Mouse (Mus musculus) layer of hippocampus, adult 2 months (tissue): ENCODE data around the gene Ankrd1. TPM values are rescaled to one million over a fixed set of nuclear protein-coding genes. Genes with fewer than 3 reads are reported as not detected.

ENCODE experiments used
- DNase-seq, 2 experiments: peaks; one replicate each; pipeline ENCODE4 v3.0.0; 2022; ENCODE audit warnings: low spot score in 2 of 2
- H3K27ac ChIP-seq: fragments of 200-600 bp; 2 replicates; pipeline ENCODE4 v1.8.1; 2022
- H3K4me3 ChIP-seq: fragments of 200-600 bp; 2 replicates; pipeline ENCODE4 v1.8.1; 2022; ENCODE audit warnings: mild to moderate bottlenecking
- CTCF ChIP-seq: fragments of 200-600 bp; conservative IDR thresholded peaks from 2 replicates; pipeline ENCODE4 v1.8.1; 2022; ENCODE audit warnings: antibody characterized with exemption, mild to moderate bottlenecking, moderate library complexity
- long read RNA-seq, 2 experiments: library from polyadenylated mRNA; stranded (forward); transcript quantifications; one replicate each; pipeline ENCODE4 v2.0.0; 2021; ENCODE audit warnings: borderline mapping rate in 2 of 2
- total RNA-seq, 2 experiments: library from RNA; stranded (reverse); gene quantifications; 2 replicates each; pipeline ENCODE4 v1.2.3; 2021

Ankrd1 gene
- not detected for total RNA-seq
- long read RNA-seq, experiment 1 = 0 reads
- long read RNA-seq, experiment 2, partial matches to known transcripts = 0 of 1 reads
- long read RNA-seq, experiment 2, other reads (novel, unspliced or antisense) = 1 of 1 reads

DNA sequence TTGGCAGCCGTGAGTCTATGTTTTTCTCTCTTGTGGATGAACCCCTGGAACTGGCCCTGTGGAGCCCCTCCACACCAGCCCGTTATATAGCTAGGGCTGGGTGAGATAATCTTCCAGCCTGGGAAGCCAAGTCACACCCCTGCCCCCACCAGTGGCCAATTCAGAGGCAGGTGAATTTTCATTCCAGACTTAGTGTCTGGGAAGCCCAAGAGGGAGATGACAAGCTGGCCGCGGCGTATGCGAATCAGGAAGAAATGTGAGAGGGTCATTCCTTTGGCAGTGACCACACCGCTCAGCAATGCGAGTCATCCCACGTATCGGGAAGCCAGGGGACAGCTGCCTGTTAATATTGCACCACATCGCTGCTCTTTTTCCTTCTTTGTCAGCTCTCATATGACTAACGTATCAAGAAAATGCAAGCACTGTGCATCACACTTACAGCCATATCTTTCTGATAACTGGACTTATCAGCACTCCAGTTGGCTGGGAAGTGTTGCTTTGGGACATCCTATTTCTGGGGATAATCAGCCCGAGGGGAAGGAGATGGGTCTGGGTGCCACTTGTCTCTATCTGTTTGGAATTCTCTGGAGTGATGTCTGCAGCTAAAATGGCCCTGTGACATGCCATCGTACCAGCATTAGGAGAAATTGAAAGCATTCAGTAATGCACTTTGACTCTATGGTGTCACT is at the start of gene Ankrd1:
TSS of gene Ankrd1 (minus strand) at position 317 of the 689 bp plus-strand sequence.
- no peak for TF ChIP-seq CTCF
- no peak within 1 kb of the TSS for H3K27ac ChIP-seq
- H3K4me3 ChIP-seq = no peak within 1 kb of the TSS
- no peak for DNase-seq

DNA sequence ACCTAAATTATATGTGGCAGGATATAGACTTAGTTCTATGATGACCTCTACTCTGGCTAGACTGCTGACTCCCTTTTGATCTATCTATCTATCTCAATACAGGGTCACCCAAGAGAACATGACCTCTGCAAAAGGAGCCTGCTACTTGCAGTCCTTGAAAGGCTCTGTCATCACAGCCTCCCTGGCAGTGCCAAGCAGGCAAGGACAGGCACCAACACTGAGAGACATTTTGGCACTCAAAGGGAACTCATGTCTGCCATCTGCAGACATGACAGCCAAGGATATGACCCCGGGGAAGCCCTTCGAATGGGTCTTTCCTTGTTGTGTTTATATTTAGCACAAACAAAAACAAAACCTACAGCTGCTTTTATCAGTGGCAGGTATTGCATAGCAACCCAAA is 49.2 kb upstream of the Ankrd1 start:
- DNase-seq = no peak
- no peak for TF ChIP-seq CTCF
- no peak overlapping the region for H3K4me3 ChIP-seq
- H3K27ac ChIP-seq = no peak overlapping the region

DNA sequence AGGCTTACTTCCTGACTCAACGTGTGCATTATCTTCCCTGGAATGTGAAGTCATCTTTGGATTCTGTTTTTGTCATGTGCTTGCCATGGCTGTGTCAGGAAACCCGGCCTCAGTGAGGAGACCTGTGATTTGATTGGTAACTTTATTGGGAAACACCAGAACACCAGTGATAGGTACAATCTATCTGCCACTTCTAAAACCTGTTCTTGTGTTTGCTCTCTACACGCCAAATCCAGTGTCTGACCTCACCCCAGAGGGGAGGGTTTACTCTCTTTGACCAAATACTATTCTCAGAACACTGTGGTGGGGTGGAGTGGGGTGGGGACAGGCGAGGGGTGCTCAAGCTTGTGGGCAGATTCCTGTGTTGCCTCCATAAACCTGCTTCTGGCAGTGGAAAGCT is 48.2 kb upstream of the Ankrd1 start:
- no peak overlapping the region for H3K4me3 ChIP-seq
- no peak for DNase-seq
- no peak for TF ChIP-seq CTCF
- no peak overlapping the region for H3K27ac ChIP-seq

DNA sequence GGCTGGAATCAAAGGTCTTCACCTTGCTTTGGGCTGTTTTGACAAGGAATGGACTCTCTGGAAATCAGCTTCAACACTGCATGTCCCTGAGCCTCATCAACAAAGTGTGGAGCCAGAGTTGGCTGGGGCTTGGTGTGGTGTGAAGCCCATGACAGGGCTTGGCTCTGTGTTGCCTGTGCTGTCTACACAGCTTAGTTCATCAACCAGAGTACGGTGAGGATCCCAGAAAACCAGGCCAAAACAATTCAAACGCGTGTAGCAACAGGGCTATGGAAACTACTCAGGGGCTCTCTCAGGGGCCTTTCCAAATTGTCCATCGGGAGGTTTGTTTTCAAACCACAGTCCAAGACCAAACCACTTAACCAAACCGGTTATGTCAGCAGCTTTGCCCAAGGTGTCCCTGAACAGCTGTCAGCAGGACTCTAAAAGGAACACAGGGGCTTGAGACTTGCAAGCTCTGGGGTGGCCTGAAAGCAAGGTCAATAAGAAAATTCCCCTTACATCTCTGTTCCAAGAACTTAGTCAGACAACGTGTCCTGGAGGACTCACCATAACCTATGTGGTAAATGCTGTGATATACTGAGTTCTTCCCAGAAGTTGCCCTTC is 47.5 kb upstream of the Ankrd1 start:
- no peak for TF ChIP-seq CTCF
- Histone ChIP-seq H3K4me3 (no peak overlapping the region), H3K27ac (no peak overlapping the region)
- no peak for DNase-seq

DNA sequence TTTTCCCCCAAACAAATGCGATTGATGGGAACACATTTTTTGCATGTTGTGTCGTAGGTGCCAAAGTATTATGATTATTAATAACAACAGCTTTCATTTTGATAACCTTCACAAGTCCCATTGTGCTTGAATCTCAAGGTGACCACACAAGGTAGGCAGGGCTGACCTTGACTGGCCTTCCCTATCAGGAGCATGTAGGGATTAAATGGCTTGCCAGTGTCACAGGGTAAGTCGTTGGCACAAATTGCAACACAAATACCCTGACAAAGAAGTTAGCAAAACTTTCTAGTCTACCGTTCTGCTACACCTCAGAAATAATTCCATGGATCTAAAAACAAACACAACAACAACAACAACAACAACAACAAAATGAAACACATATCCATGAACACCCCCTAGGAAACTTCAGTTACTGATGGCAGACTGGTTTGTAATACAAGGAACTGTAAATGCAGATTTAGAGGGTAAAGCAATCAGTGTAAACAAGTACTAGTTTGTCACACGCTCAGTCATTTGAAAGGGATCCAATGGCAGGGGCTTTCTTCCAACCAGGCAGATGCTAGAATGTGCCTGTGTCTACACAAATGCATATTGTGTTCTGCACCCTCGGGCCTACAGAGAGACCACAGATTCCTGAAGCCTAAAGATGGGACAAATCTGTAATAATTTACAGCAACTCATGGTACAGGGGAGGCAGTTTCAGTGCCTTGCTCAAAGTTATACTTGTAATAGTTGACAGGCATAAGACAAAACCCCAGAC is 46.7 kb upstream of the Ankrd1 start:
- H3K27ac ChIP-seq = no peak overlapping the region
- no peak for DNase-seq
- TF ChIP-seq CTCF = no peak
- H3K4me3 ChIP-seq = no peak overlapping the region

DNA sequence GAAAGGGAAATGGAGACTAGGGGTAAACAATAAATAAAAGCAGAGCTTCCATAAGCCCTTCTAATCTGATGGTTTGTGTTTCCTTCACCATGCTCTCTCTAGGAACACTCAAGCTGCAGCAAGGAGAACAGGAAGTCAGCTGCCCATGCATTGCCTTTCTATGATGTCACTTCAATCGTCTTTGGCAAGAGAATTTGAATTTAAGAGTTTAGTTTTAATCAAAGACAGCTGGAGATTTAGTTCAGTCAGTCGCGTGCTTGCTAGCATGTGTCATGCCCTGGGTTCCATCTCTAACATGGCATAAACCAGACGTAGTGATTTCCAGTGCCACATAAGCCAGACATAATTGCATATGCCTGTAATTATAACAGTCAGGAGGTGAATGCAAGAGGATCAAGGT is 45.5 kb upstream of the Ankrd1 start:
- no peak for TF ChIP-seq CTCF
- Histone ChIP-seq H3K27ac (no peak overlapping the region), H3K4me3 (no peak overlapping the region)
- no peak for DNase-seq

DNA sequence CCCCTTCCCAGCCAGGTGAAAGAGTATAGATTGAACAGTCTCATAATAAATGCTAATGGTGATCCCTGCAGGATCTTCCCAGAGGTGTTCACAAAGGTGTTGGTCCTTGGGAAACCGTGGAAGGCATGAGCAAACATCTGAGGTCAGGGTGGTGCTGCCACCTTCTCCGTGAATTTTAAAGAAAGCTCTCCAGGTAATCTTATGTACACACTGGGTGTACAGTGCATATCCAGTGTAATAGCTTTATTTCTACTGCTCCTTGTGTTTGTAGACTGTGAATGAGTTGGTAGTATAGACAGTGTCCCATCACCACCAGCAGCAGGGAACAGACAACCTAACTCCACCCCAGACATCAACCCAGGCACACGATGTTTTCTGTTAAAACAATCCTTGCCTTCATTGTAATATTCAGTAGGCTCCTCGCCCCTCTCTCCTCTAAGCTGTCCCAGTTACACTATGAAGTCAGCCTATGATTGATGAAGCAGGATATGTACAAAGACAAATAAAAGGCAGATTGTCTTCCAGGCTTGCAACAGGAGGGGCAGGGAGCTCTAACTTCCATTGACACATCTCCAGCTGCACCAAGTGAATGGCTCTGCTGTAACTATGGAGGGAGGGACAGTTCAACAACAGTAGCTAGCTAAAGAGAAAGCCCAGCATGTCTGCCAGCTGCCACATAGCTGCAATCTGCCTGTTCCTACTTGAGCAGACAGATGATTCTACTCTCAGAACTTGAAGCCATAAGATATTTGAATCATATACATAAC is 30.5 kb upstream of the Ankrd1 start:
- TF ChIP-seq CTCF = no peak
- Histone ChIP-seq H3K4me3 (no peak overlapping the region), H3K27ac (no peak overlapping the region)
- DNase-seq = peak; percentile 13 to 44

DNA sequence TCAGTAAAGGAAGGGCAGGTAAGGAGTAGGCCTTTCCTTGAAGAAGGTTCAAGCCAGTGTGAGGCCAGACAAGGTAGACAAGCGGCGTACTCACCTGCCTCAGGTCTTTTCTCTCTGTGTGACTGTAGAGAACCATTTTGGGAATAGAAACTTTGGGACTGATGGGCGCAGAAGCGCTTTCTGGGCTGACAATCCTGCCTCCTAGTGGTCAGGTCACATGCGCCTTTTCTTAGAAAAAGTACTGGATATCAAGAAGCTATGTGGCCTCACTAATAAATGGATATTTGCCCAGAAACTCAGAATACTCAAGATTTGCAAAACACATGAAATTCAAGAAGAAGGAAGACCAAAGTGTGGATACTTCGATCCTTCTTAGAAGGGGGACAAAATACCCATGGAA is 28.7 kb upstream of the Ankrd1 start:
- no peak for DNase-seq
- H3K27ac ChIP-seq = no peak overlapping the region
- TF ChIP-seq CTCF = peak; percentile 31
- no peak overlapping the region for H3K4me3 ChIP-seq

DNA sequence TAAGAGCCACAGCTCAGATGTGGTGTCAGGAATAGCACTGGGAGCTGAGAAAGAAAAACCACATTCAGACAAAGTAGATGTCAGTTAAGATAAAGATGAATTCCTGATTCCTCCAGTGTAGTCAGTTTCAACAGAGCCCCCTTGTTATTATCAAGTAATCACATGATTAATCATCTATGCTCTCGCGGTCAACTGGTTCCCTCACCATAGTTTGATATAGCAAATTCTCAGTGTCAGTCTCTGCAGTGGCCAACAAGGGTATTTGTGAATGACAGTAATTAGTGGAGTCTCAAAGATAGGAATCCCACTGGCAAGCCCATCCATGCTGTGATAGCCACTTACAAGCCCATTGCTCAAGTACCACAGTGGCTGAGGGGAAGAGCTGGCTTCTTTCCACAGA is 23.7 kb upstream of the Ankrd1 start:
- no peak overlapping the region for H3K27ac ChIP-seq
- DNase-seq = no peak
- TF ChIP-seq CTCF = no peak
- H3K4me3 ChIP-seq = no peak overlapping the region

DNA sequence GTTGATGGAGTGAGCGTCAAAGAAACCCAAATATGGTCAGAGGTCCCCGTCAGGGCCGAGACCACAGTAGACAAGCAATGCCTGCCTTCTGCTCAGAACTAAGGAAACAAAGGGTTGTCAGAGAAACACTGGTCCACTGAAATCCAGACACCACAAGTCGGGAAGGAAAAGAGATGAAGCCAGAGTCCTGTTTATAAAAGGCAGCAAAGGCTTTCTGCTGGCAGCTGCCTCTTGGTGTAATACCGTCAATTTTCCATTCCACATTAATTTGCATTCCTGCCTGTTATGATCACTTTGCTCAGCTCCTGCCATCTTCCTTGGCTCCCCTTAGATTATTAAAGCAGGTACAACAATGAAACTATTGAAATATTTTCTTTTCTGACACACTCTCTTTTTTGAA is 13.8 kb upstream of the Ankrd1 start:
- no peak for DNase-seq
- no peak for TF ChIP-seq CTCF
- Histone ChIP-seq H3K4me3 (no peak overlapping the region), H3K27ac (no peak overlapping the region)

DNA sequence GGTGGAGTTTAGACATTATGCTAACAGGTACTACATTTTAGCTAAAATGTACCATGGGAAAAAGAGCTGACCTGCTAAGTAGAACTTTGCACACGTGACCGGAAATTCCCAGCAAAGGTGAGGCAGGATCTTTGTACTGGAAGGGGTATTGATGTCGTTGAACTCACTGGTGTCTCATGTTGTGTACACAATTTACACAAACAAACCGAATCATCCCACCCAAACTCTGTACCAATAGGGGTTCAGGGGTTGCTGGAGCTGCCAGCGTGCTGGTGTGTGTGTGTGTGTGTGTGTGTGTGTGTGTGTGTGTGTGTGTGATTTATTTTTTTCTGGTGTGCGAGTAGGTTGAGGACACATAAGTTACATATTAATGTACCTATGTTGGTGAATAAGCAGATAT is 13.2 kb upstream of the Ankrd1 start:
- TF ChIP-seq CTCF = no peak
- no peak overlapping the region for H3K27ac ChIP-seq
- no peak overlapping the region for H3K4me3 ChIP-seq
- no peak for DNase-seq

DNA sequence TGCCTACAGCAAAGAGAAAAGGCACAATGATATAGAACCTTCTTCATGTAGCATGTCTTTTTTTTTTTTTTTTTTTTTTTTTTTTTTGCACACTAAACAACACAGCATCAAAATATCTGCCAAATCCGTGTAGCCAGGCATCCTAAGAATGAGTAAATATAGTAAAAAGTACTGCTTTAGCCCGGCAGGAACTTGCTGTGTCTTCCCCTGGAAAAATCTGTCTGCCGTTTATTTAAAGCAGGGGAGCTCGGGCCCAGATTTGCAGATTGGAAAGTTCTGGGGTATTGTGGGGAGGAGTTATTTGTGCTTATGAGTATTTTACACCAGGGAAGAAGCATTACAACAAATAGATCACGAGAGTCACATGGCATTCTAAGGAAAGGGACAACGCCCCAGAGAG is 12.1 kb upstream of the Ankrd1 start:
- DNase-seq = no peak
- Histone ChIP-seq H3K27ac (no peak overlapping the region), H3K4me3 (no peak overlapping the region)
- TF ChIP-seq CTCF = no peak

DNA sequence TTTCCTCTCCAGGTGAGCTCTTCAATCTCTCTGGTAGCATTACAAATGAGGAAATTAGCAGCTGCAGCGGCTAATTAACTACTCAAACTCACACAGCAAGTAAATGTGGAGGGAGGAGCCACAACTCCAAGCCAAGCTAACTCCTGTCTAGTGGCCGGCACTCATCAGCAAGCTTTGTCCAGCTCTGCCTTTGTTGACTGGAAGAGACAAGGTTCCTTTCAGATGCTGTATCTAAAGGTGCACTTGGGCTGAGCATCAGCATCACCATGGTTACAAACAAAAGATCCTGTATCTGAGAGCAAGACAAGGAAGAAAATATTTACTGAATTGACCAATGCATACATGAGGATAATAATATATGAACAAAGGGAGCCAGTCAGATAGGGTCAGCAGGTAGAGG is 10.3 kb upstream of the Ankrd1 start:
- no peak overlapping the region for H3K4me3 ChIP-seq
- no peak for TF ChIP-seq CTCF
- DNase-seq = no peak

More for the DNA sequence above, 10.3 kb upstream of the Ankrd1 start:
- H3K27ac ChIP-seq = no peak overlapping the region
